Mouse (Mus musculus) hindbrain, embryonic 15.5 days (tissue): ENCODE measurements around the gene Lrsam1. TPM values are rescaled to one million over a fixed set of nuclear protein-coding genes. Genes with fewer than 3 reads are reported as not detected.
A peak's percentile ranks its signal among the peaks of the same experiment; 100 is the strongest.

Experiments used
- ATAC-seq: fragments of 200-750 bp; cut with Nextera tagmentation; 2 replicates; pipeline ENCODE4 v1.8.0; 2017; ENCODE audit warnings: low read depth, moderate number of reproducible peaks, moderate TSS enrichment; ENCODE audit not compliant: low FRiP score
- H3K27ac ChIP-seq: fragments of 300-500 bp; sonication (generic); replicated peaks from 2 replicates; pipeline ENCODE4 v1.5.1; 2015; ENCODE audit warnings: mild to moderate bottlenecking, inconsistent platforms
- H3K27me3 ChIP-seq: fragments of 300-500 bp; sonication (generic); 2 replicates; pipeline ENCODE4 v1.6.1; 2015; ENCODE audit warnings: control low read depth, inconsistent platforms
- H3K36me3 ChIP-seq: fragments of 300-500 bp; sonication (generic); 2 replicates; pipeline ENCODE4 v1.6.1; 2015; ENCODE audit warnings: control low read depth, inconsistent platforms
- H3K4me1 ChIP-seq: fragments of 300-500 bp; sonication (generic); replicated peaks from 2 replicates; pipeline ENCODE4 v1.6.1; 2015; ENCODE audit warnings: control low read depth, inconsistent platforms
- H3K4me2 ChIP-seq: fragments of 300-500 bp; sonication (generic); 2 replicates; pipeline ENCODE4 v1.6.1; 2015; ENCODE audit warnings: moderate library complexity, mild to moderate bottlenecking, inconsistent platforms
- H3K4me3 ChIP-seq: fragments of 300-500 bp; sonication (generic); 2 replicates; pipeline ENCODE4 v1.5.1; 2015; ENCODE audit warnings: mild to moderate bottlenecking, inconsistent platforms
- H3K9ac ChIP-seq: fragments of 300-500 bp; sonication (generic); 2 replicates; pipeline ENCODE4 v1.6.1; 2015; ENCODE audit warnings: inconsistent platforms
- H3K9me3 ChIP-seq: fragments of 300-500 bp; sonication (generic); 2 replicates; pipeline ENCODE4 v1.6.1; 2016; ENCODE audit warnings: control low read depth, inconsistent platforms
- WGBS: fragments of 180-500 bp; shearing (Covaris S2); methylation state at CpG from one replicate; pipeline ENCODE4 v1.1.7; 2015; 5-methylcytosine and 5-hydroxymethylcytosine counted together
- polyA plus RNA-seq: library from polyadenylated mRNA; unstranded; fragments of >200 nt; fragmentation: Nextera tagmentation; extraction: Ambion mirVana; gene quantifications from 2 replicates; pipeline ENCODE4 v1.2.1, GENCODE M21; 2015

Gene Lrsam1
- polyA plus RNA-seq, 1 experiment from 2014 or later, result 25.2 TPM

DNA sequence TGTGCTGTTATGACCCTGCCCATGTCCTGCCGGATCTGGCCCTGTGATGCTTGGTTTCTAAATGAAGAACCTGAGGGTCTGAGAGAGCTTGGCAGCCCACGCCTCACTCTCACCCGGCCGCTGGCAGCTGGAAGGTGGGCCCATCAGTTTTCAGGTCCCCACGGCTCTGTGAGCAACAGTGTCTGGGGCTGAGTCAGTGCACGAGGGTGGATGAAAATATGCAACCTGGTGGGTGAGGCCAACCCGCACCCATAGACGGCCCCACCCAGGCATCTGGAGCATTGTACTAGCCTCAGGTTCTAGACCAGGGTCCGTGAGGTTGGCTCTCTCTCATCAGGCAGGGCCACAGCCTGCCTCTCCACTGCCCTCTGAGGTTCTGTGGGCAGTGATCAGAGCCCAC lies 59.3 kb downstream of the Lrsam1 start:
- peaks cover 15% of the 10 kb centered on the region for H3K4me1 ChIP-seq
- WGBS, result 92% methylated on average over 9 of the region's 9 CpGs
- no peak for ATAC-seq

GRCm38 (mm10) chr2:32898983-32899382 lies 62.4 kb downstream of the Lrsam1 start:
- Histone ChIP-seq H3K4me2 (no peak overlapping the region), H3K4me1 (peaks cover 25% of the 10 kb centered on the region), H3K4me3 (no peak overlapping the region), H3K36me3 (no peaks in the 10 kb centered on the region), H3K9me3 (no peaks in the 10 kb centered on the region), H3K9ac (no peak overlapping the region), H3K27me3 (no peaks in the 10 kb centered on the region), H3K27ac (no peak overlapping the region)
- no peak for ATAC-seq
- 61% methylated on average over 7 of the region's 7 CpGs for WGBS

More for the DNA sequence above, 59.3 kb downstream of the Lrsam1 start:
- H3K9me3 ChIP-seq, result no peaks in the 10 kb centered on the region
- H3K27me3 ChIP-seq, result no peaks in the 10 kb centered on the region
- no peak overlapping the region for H3K27ac ChIP-seq
- H3K4me3 ChIP-seq, result no peak overlapping the region
- no peak overlapping the region for H3K9ac ChIP-seq
- no peaks in the 10 kb centered on the region for H3K36me3 ChIP-seq
- H3K4me2 ChIP-seq, result no peak overlapping the region

DNA sequence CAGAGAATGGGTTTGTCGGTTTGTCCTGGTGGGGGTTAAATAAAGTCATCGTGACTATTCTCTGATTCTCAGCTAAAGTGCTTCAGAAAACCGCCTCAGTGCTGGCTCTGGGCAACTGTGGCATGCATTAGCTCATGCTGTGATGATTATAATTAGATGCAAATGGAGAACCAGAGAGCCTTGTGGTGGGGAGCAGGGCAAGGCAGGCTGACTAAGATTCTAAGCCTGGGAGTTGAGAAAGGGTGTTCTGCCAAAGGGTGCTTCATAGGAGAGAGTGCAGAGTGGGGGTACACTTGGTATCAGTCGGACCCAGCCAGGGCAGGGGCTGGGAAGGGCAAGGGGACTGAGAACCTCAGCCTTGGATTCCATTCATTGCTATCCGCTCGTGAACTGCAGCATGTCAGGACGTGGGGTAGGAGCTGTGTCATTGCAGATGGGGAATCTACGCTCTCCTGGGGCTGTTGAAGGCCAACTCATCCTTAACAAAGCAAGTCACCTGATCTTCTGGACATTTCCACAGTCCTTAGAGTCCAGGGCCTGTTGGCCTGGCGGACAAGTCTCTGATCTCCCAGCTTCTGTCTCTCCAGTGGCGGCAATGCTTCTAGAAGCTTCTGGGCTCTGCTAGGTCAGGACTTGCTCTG lies 64.8 kb downstream of the Lrsam1 start:
- H3K4me3 ChIP-seq, result no peak overlapping the region
- H3K27me3 ChIP-seq, result no peaks in the 10 kb centered on the region
- ATAC-seq, result no peak
- no peaks in the 10 kb centered on the region for H3K9me3 ChIP-seq
- WGBS, result 45% methylated on average over 10 of the region's 10 CpGs
- H3K9ac ChIP-seq, result no peak overlapping the region
- peak overlapping the region; percentile 65 for H3K27ac ChIP-seq
- no peak overlapping the region for H3K4me2 ChIP-seq
- peaks cover 25% of the 10 kb centered on the region for H3K4me1 ChIP-seq
- no peaks in the 10 kb centered on the region for H3K36me3 ChIP-seq

DNA sequence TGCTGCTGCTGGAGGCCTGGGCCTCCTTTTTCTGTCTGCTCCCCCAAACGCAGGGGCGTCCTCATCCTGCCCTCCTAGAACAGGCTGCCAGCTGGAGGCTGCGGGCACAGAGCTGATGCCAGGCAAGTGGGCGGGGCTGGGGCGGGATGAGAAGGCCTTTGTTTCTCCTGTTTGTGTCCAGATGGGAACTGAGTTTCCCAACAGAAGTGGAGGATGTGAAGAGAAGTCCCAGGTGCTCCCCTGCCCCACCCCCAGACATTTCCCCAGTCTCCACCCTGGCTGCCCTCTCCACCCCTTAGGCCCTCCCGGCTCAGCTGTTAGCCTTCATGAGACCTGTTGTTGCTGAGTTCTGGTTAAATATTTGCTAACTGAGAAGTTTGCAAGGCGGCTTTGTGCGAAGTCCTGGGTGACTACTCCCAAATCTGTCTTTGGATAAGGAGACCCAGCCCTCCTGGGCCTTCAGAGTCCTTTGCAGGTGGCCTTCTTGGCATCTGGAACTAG lies 65.8 kb downstream of the Lrsam1 start:
- 27% methylated on average over 8 of the region's 8 CpGs for WGBS
- H3K4me2 ChIP-seq, result no peak overlapping the region
- ATAC-seq, result peak; percentile 51; the same call in 1 of the 2 replicates
- no peaks in the 10 kb centered on the region for H3K36me3 ChIP-seq
- H3K27ac ChIP-seq, result peak overlapping the region; percentile 65
- H3K9me3 ChIP-seq, result no peaks in the 10 kb centered on the region
- H3K4me1 ChIP-seq, result peaks cover 25% of the 10 kb centered on the region
- H3K27me3 ChIP-seq, result no peaks in the 10 kb centered on the region
- no peak overlapping the region for H3K9ac ChIP-seq
- H3K4me3 ChIP-seq, result no peak overlapping the region

DNA sequence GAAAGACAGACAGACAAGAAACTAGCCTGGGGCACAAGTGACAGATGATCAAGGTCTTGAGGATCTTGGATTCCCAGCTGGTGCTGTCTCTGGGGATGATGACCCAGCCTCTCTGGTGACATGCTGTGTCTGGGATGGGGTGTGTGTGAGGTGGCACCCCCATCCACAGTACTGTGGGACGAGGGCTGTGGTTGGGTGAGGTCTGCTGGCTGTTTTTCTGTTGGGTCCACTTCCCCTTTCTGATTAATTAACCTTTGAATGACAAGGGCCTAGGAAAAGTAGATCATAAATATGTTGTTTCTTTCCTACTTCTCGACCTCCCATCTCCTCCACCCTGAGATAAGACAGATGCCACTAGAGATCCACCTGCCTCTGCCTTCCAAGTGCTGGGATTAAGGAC lies 67.3 kb downstream of the Lrsam1 start:
- no peak for ATAC-seq

DNA sequence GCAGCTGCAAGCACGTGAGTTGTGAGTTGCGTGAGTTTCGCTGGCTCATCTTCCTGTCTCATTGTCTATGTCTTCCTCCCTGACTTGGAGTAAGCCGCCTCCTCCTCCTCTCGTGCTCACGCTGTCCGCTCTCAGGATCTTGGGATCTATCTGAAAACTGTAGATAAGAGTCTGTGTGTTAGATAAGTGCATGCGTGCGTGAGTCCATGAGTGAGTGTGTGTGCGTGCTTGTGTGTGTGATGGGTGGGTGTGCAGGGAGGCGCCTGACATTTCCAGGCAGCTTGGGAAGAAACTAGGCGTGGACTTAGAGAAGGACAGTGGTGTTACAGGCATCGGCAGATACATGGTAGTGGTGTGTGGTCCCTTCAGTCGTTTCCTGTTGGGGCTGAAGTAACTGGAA lies 68.9 kb downstream of the Lrsam1 start:
- Histone ChIP-seq H3K4me1 (peaks cover 33% of the 10 kb centered on the region), H3K9ac (no peak overlapping the region), H3K4me3 (no peak overlapping the region), H3K27ac (no peak overlapping the region), H3K36me3 (no peaks in the 10 kb centered on the region), H3K9me3 (no peaks in the 10 kb centered on the region), H3K27me3 (no peaks in the 10 kb centered on the region), H3K4me2 (no peak overlapping the region)
- WGBS, result 90% methylated on average over 14 of the region's 14 CpGs
- no peak for ATAC-seq

More for the DNA sequence above, 67.3 kb downstream of the Lrsam1 start:
- no peaks in the 10 kb centered on the region for H3K27me3 ChIP-seq
- H3K9me3 ChIP-seq, result no peaks in the 10 kb centered on the region
- H3K9ac ChIP-seq, result no peak overlapping the region
- H3K36me3 ChIP-seq, result no peaks in the 10 kb centered on the region
- H3K27ac ChIP-seq, result no peak overlapping the region
- H3K4me3 ChIP-seq, result no peak overlapping the region
- peaks cover 25% of the 10 kb centered on the region for H3K4me1 ChIP-seq
- 71% methylated on average over 2 of the region's 2 CpGs for WGBS
- no peak overlapping the region for H3K4me2 ChIP-seq

- Histone ChIP-seq H3K36me3 (no peaks in the 10 kb centered on the region), H3K9ac (no peak overlapping the region), H3K4me3 (no peak overlapping the region), H3K27me3 (no peaks in the 10 kb centered on the region), H3K27ac (no peak overlapping the region), H3K9me3 (no peaks in the 10 kb centered on the region), H3K4me2 (no peak overlapping the region), H3K4me1 (peaks cover 21% of the 10 kb centered on the region)
- WGBS, result 83% methylated on average over 9 of the region's 9 CpGs
- ATAC-seq, result no peak
Observed at GRCm38 (mm10) chr2:32891278-32891677, 70.1 kb downstream of the Lrsam1 start.

DNA sequence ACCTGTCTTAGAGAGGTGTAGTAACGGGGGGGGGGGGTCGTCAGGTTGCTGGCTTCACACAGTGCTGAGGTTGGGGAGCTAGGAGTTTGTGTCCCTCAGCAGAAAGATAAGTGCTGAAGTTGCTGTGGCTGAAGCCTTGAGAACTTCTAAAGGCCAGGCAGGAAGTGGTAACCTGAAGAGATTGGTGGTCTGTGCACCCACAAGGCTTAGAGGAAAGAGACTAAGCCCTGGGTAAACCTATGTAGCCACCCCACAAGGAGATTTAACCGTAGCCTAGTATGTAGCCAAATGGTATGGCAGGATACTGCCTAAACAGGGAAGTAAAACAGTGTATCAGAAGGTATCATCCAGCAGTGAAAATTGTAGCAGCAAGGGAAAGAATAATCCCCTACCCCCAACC lies 71.1 kb downstream of the Lrsam1 start:
- Histone ChIP-seq H3K36me3 (no peaks in the 10 kb centered on the region), H3K9me3 (no peaks in the 10 kb centered on the region), H3K4me2 (no peak overlapping the region), H3K4me3 (no peak overlapping the region), H3K27ac (no peak overlapping the region), H3K27me3 (no peaks in the 10 kb centered on the region), H3K4me1 (peaks cover 11% of the 10 kb centered on the region), H3K9ac (no peak overlapping the region)
- 79% methylated on average over 3 of the region's 3 CpGs for WGBS
- ATAC-seq, result no peak

DNA sequence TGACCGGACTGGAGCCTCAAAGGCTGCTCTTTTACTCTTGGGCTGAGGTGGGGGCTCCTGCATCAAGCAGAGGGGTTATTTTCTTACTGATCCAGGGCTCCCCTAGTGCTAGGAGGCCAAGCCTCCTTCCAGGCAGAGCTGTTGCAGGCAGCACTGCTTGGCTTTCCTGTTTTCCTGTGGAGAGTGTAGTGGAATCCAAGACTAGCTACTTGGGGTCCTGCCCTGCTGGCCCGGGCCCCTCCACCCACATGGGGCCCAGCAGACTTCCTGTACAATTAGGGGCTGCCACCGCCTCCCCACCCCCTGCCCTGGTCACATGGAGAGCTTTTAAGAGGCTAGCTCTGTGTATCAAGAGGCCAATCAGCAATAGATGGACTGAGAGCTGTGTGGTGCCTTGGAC lies 72.9 kb downstream of the Lrsam1 start:
- ATAC-seq, result peak; percentile 19; the same call in 1 of the 2 replicates

DNA sequence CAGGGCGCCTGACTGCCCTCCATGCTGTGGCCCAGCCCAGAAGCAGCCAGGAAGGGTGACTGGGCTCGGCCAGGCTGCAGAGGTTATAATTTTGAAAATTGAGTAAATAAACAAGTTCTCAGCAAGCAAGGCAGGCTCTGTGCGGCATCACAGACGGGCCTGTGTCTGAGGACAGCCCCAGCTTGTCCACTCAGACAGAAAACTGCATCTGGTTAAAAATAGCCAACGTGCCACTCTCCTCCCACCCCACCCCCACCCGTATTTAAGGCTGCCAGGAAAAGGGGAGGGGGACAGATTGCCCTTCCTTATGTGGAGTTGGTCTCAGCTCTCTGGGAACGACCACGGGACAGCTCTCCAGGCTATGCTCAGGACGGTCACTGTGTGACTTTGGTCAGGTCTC lies 73.4 kb downstream of the Lrsam1 start:
- no peaks in the 10 kb centered on the region for H3K27me3 ChIP-seq
- peaks cover 15% of the 10 kb centered on the region for H3K4me1 ChIP-seq
- 31% methylated on average over 9 of the region's 9 CpGs for WGBS
- no peak for ATAC-seq
- H3K27ac ChIP-seq, result peak overlapping the region; percentile 9
- H3K36me3 ChIP-seq, result no peaks in the 10 kb centered on the region
- no peak overlapping the region for H3K4me3 ChIP-seq
- no peaks in the 10 kb centered on the region for H3K9me3 ChIP-seq
- no peak overlapping the region for H3K4me2 ChIP-seq
- no peak overlapping the region for H3K9ac ChIP-seq

More for the DNA sequence above, 72.9 kb downstream of the Lrsam1 start:
- Histone ChIP-seq H3K36me3 (no peaks in the 10 kb centered on the region), H3K27ac (peak overlapping the region; percentile 9), H3K4me2 (no peak overlapping the region), H3K9me3 (no peaks in the 10 kb centered on the region), H3K27me3 (no peaks in the 10 kb centered on the region), H3K4me3 (no peak overlapping the region), H3K9ac (no peak overlapping the region), H3K4me1 (peaks cover 15% of the 10 kb centered on the region)
- WGBS, result 44% methylated on average over 3 of the region's 3 CpGs

DNA sequence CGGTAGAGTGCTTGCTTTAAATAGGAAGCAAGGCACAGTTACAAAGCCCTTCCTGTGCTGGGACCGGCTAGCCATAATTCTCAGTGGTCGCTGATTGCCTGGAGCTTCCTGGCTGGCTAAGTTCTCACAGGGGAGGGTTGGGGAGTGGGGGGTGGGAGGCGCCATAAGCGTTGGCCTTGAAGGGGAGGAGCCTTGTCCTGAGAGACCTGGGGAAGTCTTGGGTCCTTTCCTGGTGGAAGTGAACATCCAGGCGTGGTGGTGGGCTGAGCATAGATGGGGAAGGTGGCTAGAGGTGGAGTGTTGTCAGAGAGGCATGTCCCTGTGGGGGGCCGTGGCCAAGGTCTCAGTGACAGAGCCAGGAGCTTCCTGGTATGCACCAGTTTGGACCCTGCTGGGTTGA lies 76.7 kb downstream of the Lrsam1 start:
- ATAC-seq, result no peak
- Histone ChIP-seq H3K36me3 (no peaks in the 10 kb centered on the region), H3K4me1 (peaks cover 45% of the 10 kb centered on the region), H3K27ac (peak overlapping the region; percentile 45; the same call in 1 of the 2 replicates), H3K9ac (no peak overlapping the region), H3K4me3 (no peak overlapping the region), H3K27me3 (no peaks in the 10 kb centered on the region), H3K4me2 (no peak overlapping the region), H3K9me3 (no peaks in the 10 kb centered on the region)
- 37% methylated on average over 7 of the region's 7 CpGs for WGBS

GRCm38 (mm10) chr2:32882283-32883043 lies 79.0 kb downstream of the Lrsam1 start:
- H3K9me3 ChIP-seq, result no peaks in the 10 kb centered on the region
- H3K36me3 ChIP-seq, result no peaks in the 10 kb centered on the region
- peaks cover 58% of the 10 kb centered on the region for H3K4me1 ChIP-seq
- no peak overlapping the region for H3K4me3 ChIP-seq
- WGBS, result 62% methylated on average over 12 of the region's 21 CpGs
- H3K9ac ChIP-seq, result no peak overlapping the region
- ATAC-seq, result no peak
- no peak overlapping the region for H3K4me2 ChIP-seq
- H3K27me3 ChIP-seq, result no peaks in the 10 kb centered on the region
- H3K27ac ChIP-seq, result peak overlapping the region; percentile 60
